Mouse (Mus musculus) spleen, postnatal 0 days (tissue): ENCODE measurements around the gene Agfg2. TPM values are rescaled to one million over a fixed set of nuclear protein-coding genes. Genes with fewer than 3 reads are reported as not detected.

Experiments used
- polyA plus RNA-seq: library from polyadenylated mRNA; unstranded; fragments of >200 nt; fragmentation: Nextera tagmentation; extraction: Ambion mirVana; gene quantifications from 2 replicates; pipeline ENCODE4 v1.2.1, GENCODE M21; 2015

Gene Agfg2
- polyA plus RNA-seq = 36.8 and 43.3 TPM in 2 replicates

DNA sequence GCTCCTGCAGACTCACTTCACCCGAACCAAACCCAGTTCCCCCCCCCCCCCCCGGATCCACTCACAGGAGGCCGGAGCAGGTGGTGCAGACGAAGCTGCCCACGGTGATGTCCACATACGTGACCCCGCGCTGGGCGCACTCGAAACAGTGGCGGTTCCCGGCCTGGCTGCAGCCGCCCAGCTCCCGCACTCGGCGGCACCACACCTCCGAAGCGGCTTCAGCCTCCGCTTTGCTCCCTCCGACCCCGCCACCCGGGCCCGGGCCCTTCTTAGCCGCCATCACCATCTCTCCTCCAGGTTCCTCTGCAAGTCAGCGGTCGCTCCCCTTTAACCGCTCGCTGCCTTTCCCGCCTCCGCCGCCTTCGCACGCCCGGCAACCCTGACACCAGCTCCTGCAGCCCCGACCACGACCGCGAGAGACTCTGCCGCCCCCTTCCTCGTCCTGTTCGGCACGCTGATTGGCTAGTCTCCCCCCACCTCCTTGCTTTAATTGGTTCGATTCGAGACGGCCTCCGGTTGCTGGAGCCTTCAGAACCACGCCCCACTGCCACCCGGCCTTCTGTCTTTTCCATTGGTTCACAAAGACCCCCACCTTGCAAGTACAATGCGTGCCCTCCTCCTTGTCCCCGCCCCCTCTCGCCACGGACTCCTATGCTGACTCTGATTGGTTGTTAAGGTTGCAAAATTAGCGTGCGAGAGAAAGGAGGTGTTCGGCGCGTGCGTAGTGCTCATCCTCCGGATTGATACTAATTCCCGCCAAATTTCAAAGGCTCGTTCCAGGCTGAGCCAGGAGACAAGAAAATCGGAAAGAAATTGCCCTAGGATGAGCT is at the start of gene Agfg2:
Gene Agfg2 (minus strand): TSS at position 433 of the 830 bp plus-strand sequence.

DNA sequence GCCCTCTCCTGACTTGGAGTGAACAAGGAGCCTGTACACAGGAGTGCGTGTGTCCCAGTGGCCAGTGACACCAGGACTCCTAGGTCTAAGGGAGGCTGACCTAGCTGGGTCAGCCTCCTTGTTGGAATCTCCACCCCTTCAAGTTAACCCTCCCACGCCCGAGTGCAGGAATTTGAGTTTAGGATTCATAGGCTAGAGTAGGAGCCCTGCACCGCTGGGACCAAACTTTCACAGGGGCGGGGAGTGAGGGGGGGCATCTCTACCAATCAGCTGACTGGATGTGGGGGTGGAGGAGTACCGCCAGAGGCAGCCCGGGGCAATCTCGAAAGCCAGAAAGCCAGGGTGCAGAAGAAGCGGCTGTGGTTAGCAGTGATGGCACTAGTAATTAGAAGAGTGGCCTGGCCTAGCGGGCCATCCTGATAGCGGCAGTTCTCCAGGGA is 38.9 kb downstream of the Agfg2 start, which contains the start of gene Irs3:
Gene Irs3 (minus strand): TSS at position 63 of the 440 bp plus-strand sequence.

DNA sequence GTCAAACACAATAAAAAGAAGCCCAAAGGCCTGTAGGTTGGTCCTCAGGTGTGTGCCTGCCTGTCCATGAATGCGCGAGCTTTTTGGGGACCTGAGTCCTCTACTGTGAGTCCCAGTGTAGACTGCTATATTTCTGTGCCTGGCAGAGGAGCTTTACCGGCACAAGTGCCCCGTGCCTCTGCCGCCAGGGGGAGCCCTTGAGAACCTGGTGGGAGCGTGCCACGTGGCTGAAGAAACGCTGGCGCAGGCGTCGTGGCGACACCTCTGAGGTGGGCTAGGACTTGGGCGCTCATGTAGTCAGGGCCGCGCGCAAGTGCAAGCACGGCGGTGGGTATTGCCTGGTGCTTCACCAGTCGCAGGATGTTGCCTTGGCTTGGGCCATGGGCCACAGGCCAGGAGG is 43.5 kb downstream of the Agfg2 start, which contains the start of gene Sap25:
Gene Sap25 (plus strand): TSS at position 281 of the 400 bp plus-strand sequence.

DNA sequence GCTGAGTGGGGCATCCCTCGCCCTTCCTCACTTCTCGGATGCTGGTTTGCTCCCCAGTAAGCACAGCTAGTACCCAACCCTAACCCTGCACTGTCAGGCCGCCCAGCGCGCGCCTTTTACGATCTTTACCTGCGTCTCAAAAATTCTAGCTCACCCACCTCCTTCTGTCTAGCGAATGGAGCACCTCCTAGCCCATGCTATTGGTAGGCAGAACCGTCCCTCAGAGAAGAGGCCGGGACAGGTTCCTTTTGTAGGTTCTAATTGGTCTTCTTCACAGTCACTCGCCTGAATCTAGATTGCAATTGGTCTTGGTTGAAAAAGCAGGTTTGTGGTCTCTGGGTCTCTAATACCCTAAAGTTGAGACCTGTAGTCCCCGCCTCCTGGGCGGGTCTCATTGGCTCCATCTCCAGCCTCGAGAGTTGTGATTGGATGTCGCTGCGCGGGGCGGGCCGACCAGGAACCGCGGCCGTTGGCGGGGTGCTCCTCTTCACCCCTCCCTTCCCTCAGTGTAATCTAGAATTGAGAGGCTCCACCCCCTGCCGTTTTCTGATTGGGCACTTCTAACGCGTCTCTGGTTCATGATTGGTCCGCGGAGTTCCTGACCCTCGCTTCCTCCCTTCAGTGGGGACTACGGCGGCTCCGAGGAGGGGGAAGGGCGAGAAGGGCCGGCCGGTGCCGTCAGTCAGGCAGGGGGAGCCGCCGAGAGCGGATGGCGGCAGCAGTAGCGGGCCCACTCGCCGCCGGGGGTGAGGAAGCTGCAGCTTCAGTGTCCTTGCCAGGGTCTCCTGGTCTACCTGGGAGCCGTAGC is 55.8 kb downstream of the Agfg2 start, which contains the start of the genes Fbxo24, Lrch4 and Gm20605:
Gene Fbxo24 (minus strand): TSS at position 505 of the 808 bp plus-strand sequence.
Gene Lrch4 (plus strand): TSS at position 624 of the 808 bp plus-strand sequence.
Gene Gm20605 (plus strand): TSS at position 678 of the 808 bp plus-strand sequence.

DNA sequence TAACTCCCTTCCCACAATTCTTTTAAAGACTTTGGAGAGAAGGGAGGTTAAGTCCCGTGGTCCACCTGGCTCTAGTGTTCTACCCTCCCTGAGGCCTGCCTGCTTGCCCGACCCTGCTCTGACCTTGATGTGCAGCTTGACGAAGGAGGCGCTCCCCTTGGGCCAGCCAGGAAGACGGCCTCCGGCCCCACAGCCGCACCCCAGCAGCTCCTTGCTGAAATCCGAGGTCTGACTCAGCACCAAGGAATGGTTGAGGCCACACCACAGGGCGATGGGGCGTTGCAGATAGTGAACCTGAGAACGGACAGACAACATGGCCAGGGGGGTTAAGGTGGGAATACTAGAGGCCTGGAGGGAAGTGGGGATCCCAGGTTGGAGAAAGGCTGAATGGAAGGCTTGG is 71.0 kb downstream of the Agfg2 start, which contains the start of gene Pcolce:
Gene Pcolce (minus strand): TSS at position 235 of the 400 bp plus-strand sequence.

DNA sequence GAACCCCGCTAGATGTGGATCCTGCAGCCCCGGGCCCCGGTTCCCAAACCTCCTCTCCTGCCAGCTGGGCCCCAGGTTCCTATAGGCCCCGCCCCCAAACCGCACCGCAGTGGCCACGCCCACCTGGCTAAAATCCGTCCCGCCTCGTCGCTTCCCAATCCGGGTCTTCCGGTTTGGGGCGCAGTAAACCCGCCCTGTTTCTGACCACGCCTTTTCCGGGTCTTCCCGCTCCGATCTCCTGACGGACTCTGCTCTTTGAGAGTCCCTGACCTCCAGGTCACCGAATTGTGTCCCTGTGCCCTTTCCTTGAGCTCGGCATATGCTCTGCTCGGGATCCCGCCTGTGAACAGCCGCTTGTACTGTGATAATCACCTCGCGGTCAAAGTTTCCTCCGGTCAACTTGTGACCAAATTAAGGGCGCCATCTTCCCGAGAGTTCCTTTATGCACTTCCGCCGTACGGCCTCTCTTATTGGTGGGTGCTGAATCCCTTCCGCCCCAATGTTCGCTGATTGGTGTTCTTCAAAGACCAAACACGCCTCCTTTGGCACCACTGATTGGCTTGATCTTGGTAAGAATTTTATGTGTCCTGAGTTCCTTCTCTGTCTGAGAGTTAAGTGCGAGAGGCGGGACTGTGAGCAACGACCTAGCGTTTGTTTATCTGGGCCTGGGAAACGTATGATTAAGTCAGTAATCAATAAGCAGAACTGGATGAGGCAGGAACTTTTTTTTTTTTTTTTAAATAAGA is 83.7 kb downstream of the Agfg2 start, which contains the start of gene Mospd3:
Gene Mospd3 (minus strand): TSS at position 440 of the 746 bp plus-strand sequence.

Other genes with a start within 250 kb of the Agfg2 start
- 0.06 and 0.15 TPM in 2 replicates for gene Zan, start 207.7 kb downstream of the Agfg2 start, polyA plus RNA-seq
- 44.1 and 45.5 TPM in 2 replicates for gene Pop7, start 182.2 kb downstream of the Agfg2 start, polyA plus RNA-seq
- 9.3 and 10.5 TPM in 2 replicates for gene Gigyf1, start 166.2 kb downstream of the Agfg2 start, polyA plus RNA-seq
- gene Epo, start 151.5 kb downstream of the Agfg2 start, polyA plus RNA-seq = not detected in 2 replicates
- 296 and 329 TPM in 2 replicates for gene Gnb2, start 151.2 kb downstream of the Agfg2 start, polyA plus RNA-seq
- gene Actl6b, start 131.2 kb downstream of the Agfg2 start, polyA plus RNA-seq = not detected in 2 replicates
- 43.2 and 45.5 TPM in 2 replicates for gene Tfr2, start 114.9 kb downstream of the Agfg2 start, polyA plus RNA-seq
- gene Mospd3, start 83.7 kb downstream of the Agfg2 start, polyA plus RNA-seq = 55.8 TPM in 2 replicates
- gene Pcolce, start 70.9 kb downstream of the Agfg2 start, polyA plus RNA-seq = 61.6 and 75.4 TPM in 2 replicates
- gene Fbxo24, start 55.7 kb downstream of the Agfg2 start, polyA plus RNA-seq = 0.10 TPM in 1 of 2 replicates, not detected in the other
- 41.9 and 54.3 TPM in 2 replicates for gene Lrch4, start 55.6 kb downstream of the Agfg2 start, polyA plus RNA-seq
- 9.0 and 10.1 TPM in 2 replicates for gene Gm20605, start 55.6 kb downstream of the Agfg2 start, polyA plus RNA-seq
- 16.9 and 18.4 TPM in 2 replicates for gene Sap25, start 43.4 kb downstream of the Agfg2 start, polyA plus RNA-seq
- gene Irs3, start 39.0 kb downstream of the Agfg2 start, polyA plus RNA-seq = 0.05 and 0.12 TPM in 2 replicates
- 0.24 and 0.30 TPM in 2 replicates for gene Nyap1, start 56.9 kb upstream of the Agfg2 start, polyA plus RNA-seq
- gene Tsc22d4, start 61.0 kb upstream of the Agfg2 start, polyA plus RNA-seq = 114 and 132 TPM in 2 replicates
- gene Ppp1r35, start 94.1 kb upstream of the Agfg2 start, polyA plus RNA-seq = 28.5 and 28.7 TPM in 2 replicates
- gene Mepce, start 102.9 kb upstream of the Agfg2 start, polyA plus RNA-seq = 8.4 and 9.4 TPM in 2 replicates
- 5.6 and 7.4 TPM in 2 replicates for gene Zcwpw1, start 103.1 kb upstream of the Agfg2 start, polyA plus RNA-seq
- gene Pilra, start 151.6 kb upstream of the Agfg2 start, polyA plus RNA-seq = 16.8 and 27.1 TPM in 2 replicates
- gene Pilrb1, start 173.4 kb upstream of the Agfg2 start, polyA plus RNA-seq = 17.8 and 27.4 TPM in 2 replicates
- gene Pilrb2, start 187.1 kb upstream of the Agfg2 start, polyA plus RNA-seq = 25.5 and 39.0 TPM in 2 replicates
- 0.18 and 0.27 TPM in 2 replicates for gene Cyp3a13, start 236.9 kb upstream of the Agfg2 start, polyA plus RNA-seq